Mouse (Mus musculus) brain, embryonic 14.5 days (tissue): ENCODE data around the gene Daam1.

ENCODE experiments used
- CTCF ChIP-seq: fragments of 200-500 bp; IDR thresholded peaks from 2 replicates; pipeline ENCODE4 v1.5.1; 2012; ENCODE audit warnings: inconsistent platforms, mild to moderate bottlenecking, moderate library complexity, borderline replicate concordance; ENCODE audit not compliant: insufficient read depth, insufficient read length; ENCODE audit errors: extremely low read depth
- POLR2A ChIP-seq: fragments of 200-500 bp; IDR thresholded peaks from 2 replicates; pipeline ENCODE4 v1.6.1; 2012; ENCODE audit warnings: mild to moderate bottlenecking, inconsistent platforms, borderline replicate concordance; ENCODE audit not compliant: poor library complexity, insufficient read depth, insufficient read length, severe bottlenecking; ENCODE audit errors: extremely low read depth

DNA sequence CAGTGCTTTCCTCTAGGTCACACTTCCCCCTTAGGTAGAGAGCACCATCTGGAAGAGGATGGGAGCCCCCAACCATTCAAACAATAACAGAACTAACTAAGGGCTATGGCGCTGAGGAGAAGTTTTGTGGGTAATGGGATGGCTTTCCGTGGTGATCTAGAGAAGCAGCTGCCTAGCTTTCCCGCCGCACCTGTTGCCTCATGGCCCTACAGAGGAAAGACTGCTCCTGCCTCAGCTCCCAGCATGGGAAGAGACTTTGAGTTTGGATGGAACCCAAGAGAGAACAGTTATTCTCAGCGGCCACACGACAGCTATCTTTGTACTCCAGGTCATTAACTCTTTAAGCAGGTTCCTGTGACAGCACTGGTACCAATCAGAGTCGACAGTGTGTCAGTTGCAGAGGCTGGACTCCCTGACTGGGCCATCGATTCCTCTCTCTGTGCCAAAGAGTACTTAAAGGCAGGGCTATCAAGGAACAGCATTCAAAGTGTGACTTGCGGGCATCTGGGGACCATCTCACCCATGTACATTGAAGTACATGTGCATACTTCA lies 94.2 kb downstream of the Daam1 start:
- TF ChIP-seq CTCF (no peak), POLR2A (no peak)
